Mouse (Mus musculus) neural tube, embryonic 13.5 days (tissue): ENCODE data around the gene Tmem258. TPM values are rescaled to one million over a fixed set of nuclear protein-coding genes. Genes with fewer than 3 reads are reported as not detected.
A peak's percentile ranks its signal among the peaks of the same experiment; 100 is the strongest.

ENCODE experiments used
- ATAC-seq: fragments of 200-750 bp; cut with Nextera tagmentation; 2 replicates; pipeline ENCODE4 v1.8.0; 2017; ENCODE audit warnings: low read depth, mild to moderate bottlenecking, moderate TSS enrichment, moderate library complexity
- H3K27ac ChIP-seq: fragments of 300-500 bp; sonication (generic); replicated peaks from 2 replicates; pipeline ENCODE4 v1.5.1; 2015; ENCODE audit warnings: moderate library complexity, mild to moderate bottlenecking, inconsistent platforms
- H3K27me3 ChIP-seq: fragments of 300-500 bp; sonication (generic); 2 replicates; pipeline ENCODE4 v1.6.1; 2015; ENCODE audit warnings: mild to moderate bottlenecking, inconsistent platforms
- H3K36me3 ChIP-seq: fragments of 300-500 bp; sonication (generic); 2 replicates; pipeline ENCODE4 v1.6.1; 2015; ENCODE audit warnings: mild to moderate bottlenecking, inconsistent platforms
- H3K4me1 ChIP-seq: fragments of 300-500 bp; sonication (generic); replicated peaks from 2 replicates; pipeline ENCODE4 v1.6.1; 2015; ENCODE audit warnings: inconsistent platforms
- H3K4me2 ChIP-seq: fragments of 300-500 bp; sonication (generic); 2 replicates; pipeline ENCODE4 v1.6.1; 2015; ENCODE audit warnings: inconsistent platforms, mild to moderate bottlenecking, moderate library complexity
- H3K4me3 ChIP-seq: fragments of 300-500 bp; sonication (generic); 2 replicates; pipeline ENCODE4 v1.5.1; 2015; ENCODE audit warnings: mild to moderate bottlenecking, inconsistent platforms
- H3K9ac ChIP-seq: fragments of 300-500 bp; sonication (generic); 2 replicates; pipeline ENCODE4 v1.6.1; 2015; ENCODE audit warnings: moderate library complexity, mild to moderate bottlenecking, inconsistent platforms
- H3K9me3 ChIP-seq: fragments of 300-500 bp; sonication (generic); 2 replicates; pipeline ENCODE4 v1.6.1; 2016; ENCODE audit warnings: inconsistent platforms
- WGBS: fragments of 180-500 bp; shearing (Covaris S2); methylation state at CpG from one replicate; pipeline ENCODE4 v1.1.7; 2015; 5-methylcytosine and 5-hydroxymethylcytosine counted together
- polyA plus RNA-seq: library from polyadenylated mRNA; unstranded; fragments of >200 nt; fragmentation: Nextera tagmentation; extraction: Ambion mirVana; gene quantifications from 2 replicates; pipeline ENCODE4 v1.2.1, GENCODE M21; 2015

The Tmem258 gene
- polyA plus RNA-seq, 1 experiment from 2014 or later = 404 TPM

- Histone ChIP-seq H3K9ac (no peak overlapping the region), H3K36me3 (no peaks in the 10 kb centered on the region)
- WGBS = 9% methylated on average over 7 of the region's 7 CpGs
Observed at GRCm38 (mm10) chr19:10231016-10231415, 27.2 kb downstream of the Tmem258 start.

GRCm38 (mm10) chr19:10231871-10232270, 28.1 kb downstream of the Tmem258 start:
- Histone ChIP-seq H3K9me3 (no peaks in the 10 kb centered on the region), H3K27me3 (peaks cover 11% of the 10 kb centered on the region; the same call in 1 of the 2 replicates), H3K4me2 (no peak overlapping the region), H3K4me3 (no peak overlapping the region), H3K36me3 (no peaks in the 10 kb centered on the region), H3K4me1 (0 out of 2 replicates have a peak, but pooled peaks cover 12% of the 10 kb centered on the region), H3K27ac (no peak overlapping the region), H3K9ac (no peak overlapping the region)
- no peak for ATAC-seq
- WGBS = 15% methylated on average over 5 of the region's 5 CpGs

More at GRCm38 (mm10) chr19:10231016-10231415, 27.2 kb downstream of the Tmem258 start:
- H3K27me3 ChIP-seq = peaks cover 11% of the 10 kb centered on the region; the same call in 1 of the 2 replicates
- H3K9me3 ChIP-seq = no peaks in the 10 kb centered on the region
- no peak overlapping the region for H3K4me3 ChIP-seq
- no peak overlapping the region for H3K27ac ChIP-seq
- ATAC-seq = no peak
- H3K4me1 ChIP-seq = 0 out of 2 replicates have a peak, but pooled peaks cover 12% of the 10 kb centered on the region
- no peak overlapping the region for H3K4me2 ChIP-seq

DNA sequence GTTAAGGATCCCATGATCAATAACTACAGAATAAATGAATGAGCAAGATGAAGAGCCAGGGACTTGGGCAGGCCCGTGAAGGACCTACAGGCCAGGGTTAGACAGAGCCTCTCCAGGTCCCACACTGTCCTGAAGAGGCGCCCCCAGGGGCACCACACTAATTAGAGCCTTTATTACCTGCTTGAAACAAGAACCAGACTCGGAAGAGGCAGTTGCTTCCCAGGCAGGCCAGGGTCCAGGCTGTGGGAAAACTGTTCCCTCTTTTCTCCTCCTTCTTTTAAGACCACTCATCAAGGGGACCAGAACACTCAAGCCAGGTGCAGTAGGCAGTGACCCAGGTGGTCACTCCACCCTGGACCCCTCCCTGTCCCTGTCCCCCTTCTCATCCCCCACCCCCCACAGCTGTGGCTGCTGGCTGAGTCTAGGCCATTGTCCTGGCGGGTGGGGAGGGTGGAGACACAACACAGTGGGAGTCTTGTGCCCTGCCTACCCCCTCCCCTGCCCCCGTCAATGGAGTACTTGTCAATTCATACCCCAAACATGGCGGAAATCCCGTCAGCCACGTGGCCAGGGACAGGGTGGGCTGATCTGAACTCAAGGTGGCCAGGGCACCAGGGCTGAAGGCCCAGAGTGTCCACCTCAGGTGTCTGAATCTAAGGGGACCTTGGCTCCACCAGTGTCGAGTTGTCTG, 28.7 kb downstream of the Tmem258 start:
- 24% methylated on average over 9 of the region's 9 CpGs for WGBS
- no peak for ATAC-seq
- Histone ChIP-seq H3K9ac (no peak overlapping the region), H3K4me3 (no peak overlapping the region), H3K36me3 (no peaks in the 10 kb centered on the region), H3K27ac (no peak overlapping the region), H3K4me1 (0 out of 2 replicates have a peak, but pooled peaks cover 12% of the 10 kb centered on the region), H3K27me3 (peaks cover 11% of the 10 kb centered on the region; the same call in 1 of the 2 replicates), H3K9me3 (no peaks in the 10 kb centered on the region), H3K4me2 (no peak overlapping the region)

DNA sequence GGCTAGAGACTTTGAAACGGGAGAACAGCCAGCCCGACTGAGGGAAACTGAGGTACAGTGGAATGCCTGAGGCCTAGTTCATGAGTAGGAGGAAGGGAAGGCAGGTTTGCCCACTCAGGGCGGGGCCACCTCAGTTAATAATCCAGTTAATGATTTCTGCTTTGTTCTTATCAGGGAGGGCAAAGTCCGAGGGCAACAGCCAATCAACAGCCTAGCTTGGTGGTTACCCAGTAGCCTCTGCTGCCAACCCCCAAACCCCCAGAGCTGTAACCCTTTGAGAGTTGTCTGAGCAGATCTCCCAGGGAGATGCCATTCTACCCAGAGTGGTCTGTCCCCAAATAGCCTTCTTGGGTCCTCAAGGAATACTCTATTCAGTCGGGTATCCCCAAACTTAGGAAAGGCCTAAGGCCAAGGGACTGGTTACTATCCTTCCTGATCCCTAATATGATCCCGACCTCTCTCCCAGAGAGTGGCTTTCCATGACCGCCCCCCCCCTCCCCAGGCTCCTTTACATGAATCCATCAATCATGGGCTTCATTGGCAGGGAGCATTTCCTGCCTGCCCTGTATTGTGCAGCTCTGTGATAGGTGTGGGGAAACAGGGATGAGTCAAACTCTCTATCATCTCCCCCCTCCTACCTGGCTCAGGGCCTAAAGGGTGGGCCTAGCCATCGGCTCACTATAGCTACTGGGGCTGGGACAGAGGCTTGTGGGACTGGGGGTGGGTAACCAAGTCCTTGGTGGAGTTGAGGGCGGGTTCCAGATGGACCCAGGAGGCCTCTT, 32.2 kb downstream of the Tmem258 start:
- Histone ChIP-seq H3K4me2 (no peak overlapping the region), H3K9ac (no peak overlapping the region), H3K4me3 (no peak overlapping the region), H3K27ac (no peak overlapping the region), H3K36me3 (no peaks in the 10 kb centered on the region), H3K9me3 (no peaks in the 10 kb centered on the region), H3K27me3 (peaks cover 38% of the 10 kb centered on the region), H3K4me1 (0 out of 2 replicates have a peak, but pooled peaks cover 21% of the 10 kb centered on the region)
- WGBS = 86% methylated on average over 9 of the region's 9 CpGs
- no peak for ATAC-seq

DNA sequence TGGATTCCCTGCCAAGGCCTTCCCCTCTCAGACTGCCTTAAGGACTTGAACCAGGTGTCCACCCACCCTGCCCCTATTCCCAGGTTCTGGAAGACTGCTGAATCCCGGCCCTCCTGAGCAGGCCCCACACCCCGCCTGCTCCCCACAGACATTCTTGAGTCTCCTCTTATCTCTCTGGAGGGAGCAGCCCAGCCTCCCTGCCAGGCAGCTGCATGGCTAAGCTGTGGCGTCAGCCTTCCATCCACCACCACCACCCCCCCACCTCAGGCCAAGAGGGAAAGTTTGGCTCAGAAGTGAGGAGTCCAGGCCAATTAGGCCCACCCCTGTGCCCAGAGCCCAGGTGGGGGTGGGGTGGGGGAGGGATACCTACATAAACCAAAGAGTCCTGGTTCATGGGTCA, 34.7 kb downstream of the Tmem258 start:
- Histone ChIP-seq H3K4me2 (no peak overlapping the region), H3K36me3 (no peaks in the 10 kb centered on the region), H3K4me3 (no peak overlapping the region), H3K4me1 (peaks cover 16% of the 10 kb centered on the region), H3K27me3 (peaks cover 36% of the 10 kb centered on the region), H3K9me3 (no peaks in the 10 kb centered on the region), H3K27ac (no peak overlapping the region), H3K9ac (no peak overlapping the region)
- WGBS = 91% methylated on average over 3 of the region's 3 CpGs
- ATAC-seq = no peak

DNA sequence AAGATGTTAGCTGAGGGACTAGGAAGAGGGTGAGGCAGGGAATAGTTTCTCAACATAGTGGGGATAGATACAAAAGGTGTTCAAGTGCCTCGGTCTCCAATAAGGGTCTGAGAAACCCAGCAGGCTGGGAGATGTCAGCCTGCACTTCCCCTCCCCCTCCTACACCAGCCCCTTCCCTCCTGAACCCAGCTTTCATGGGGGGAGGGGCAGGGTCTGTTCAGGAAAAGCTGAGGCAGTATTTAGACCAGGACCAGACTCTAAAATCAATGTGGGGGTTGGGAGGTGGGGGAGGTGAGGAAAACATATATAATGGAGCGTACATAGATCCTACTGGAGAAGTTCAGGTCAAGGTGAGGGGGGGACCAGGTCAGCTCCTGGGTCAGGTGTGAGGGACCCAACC, 35.6 kb downstream of the Tmem258 start:
- no peak for ATAC-seq
- H3K4me3 ChIP-seq = no peak overlapping the region
- no peak overlapping the region for H3K27ac ChIP-seq
- no peak overlapping the region for H3K4me2 ChIP-seq
- no peaks in the 10 kb centered on the region for H3K9me3 ChIP-seq
- peaks cover 36% of the 10 kb centered on the region for H3K27me3 ChIP-seq
- no peaks in the 10 kb centered on the region for H3K36me3 ChIP-seq
- H3K4me1 ChIP-seq = peaks cover 16% of the 10 kb centered on the region
- 48% methylated on average over 2 of the region's 2 CpGs for WGBS
- H3K9ac ChIP-seq = no peak overlapping the region

GRCm38 (mm10) chr19:10239975-10240653, 36.3 kb downstream of the Tmem258 start:
- H3K9ac ChIP-seq = peak overlapping the region; percentile 68
- no peaks in the 10 kb centered on the region for H3K9me3 ChIP-seq
- WGBS = 6% methylated on average over 26 of the region's 26 CpGs
- ATAC-seq = no peak
- H3K27me3 ChIP-seq = peaks cover 36% of the 10 kb centered on the region
- H3K4me2 ChIP-seq = peak overlapping the region; percentile 68
- no peak overlapping the region for H3K27ac ChIP-seq
- no peaks in the 10 kb centered on the region for H3K36me3 ChIP-seq
- peak overlapping the region; percentile 44 for H3K4me3 ChIP-seq
- peaks cover 16% of the 10 kb centered on the region for H3K4me1 ChIP-seq

- Histone ChIP-seq H3K27ac (no peak within 1 kb of the TSS), H3K9ac (peak within 1 kb of the TSS; percentile 68), H3K4me2 (peak within 1 kb of the TSS; percentile 68), H3K9me3 (no peaks in the 10 kb centered on the region), H3K4me3 (peak within 1 kb of the TSS; percentile 44), H3K27me3 (peaks cover 36% of the 10 kb centered on the region), H3K4me1 (peaks cover 16% of the 10 kb centered on the region), H3K36me3 (no peaks in the 10 kb centered on the region)
- ATAC-seq = peak; percentile 71
- 9% methylated on average over 43 of the region's 43 CpGs for WGBS
Observed at GRCm38 (mm10) chr19:10240654-10241305, 37.0 kb downstream of the Tmem258 start, which contains the start of gene Myrf. Gene Myrf (minus strand): TSS chr19:10240748.

- ATAC-seq = no peak
- H3K9ac ChIP-seq = no peak overlapping the region
- no peak overlapping the region for H3K4me2 ChIP-seq
- H3K36me3 ChIP-seq = peaks cover 7% of the 10 kb centered on the region; the same call in 1 of the 2 replicates
- no peaks in the 10 kb centered on the region for H3K9me3 ChIP-seq
- H3K4me1 ChIP-seq = peaks cover 23% of the 10 kb centered on the region
- H3K27ac ChIP-seq = no peak overlapping the region
- peaks cover 36% of the 10 kb centered on the region for H3K27me3 ChIP-seq
- no peak overlapping the region for H3K4me3 ChIP-seq
- WGBS = 4% methylated on average over 7 of the region's 8 CpGs
Observed at GRCm38 (mm10) chr19:10242916-10243315, 39.1 kb downstream of the Tmem258 start.

DNA sequence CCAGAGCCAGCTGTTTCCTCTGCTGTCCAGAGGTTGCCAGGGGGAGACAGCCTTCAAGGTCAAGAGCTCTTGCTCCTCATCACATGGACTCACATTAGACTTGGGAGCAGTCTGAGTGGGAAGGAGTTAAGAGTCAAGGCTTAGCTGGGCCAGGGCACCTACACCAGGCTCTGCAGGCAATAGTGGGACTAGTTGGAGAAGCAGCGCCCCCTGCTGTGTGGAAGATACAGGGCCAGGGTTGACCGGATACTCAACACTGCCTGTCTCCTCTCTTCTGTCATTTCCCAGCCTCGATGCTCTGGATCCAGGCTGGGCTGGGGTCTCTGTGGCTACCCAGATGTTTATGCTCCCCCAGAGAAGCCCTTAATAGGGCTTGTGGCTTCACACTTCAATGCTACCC, 40.4 kb downstream of the Tmem258 start:
- H3K9me3 ChIP-seq = no peaks in the 10 kb centered on the region
- peaks cover 25% of the 10 kb centered on the region for H3K27me3 ChIP-seq
- ATAC-seq = no peak
- 34% methylated on average over 3 of the region's 3 CpGs for WGBS
- H3K27ac ChIP-seq = no peak overlapping the region
- H3K9ac ChIP-seq = no peak overlapping the region
- peaks cover 23% of the 10 kb centered on the region for H3K4me1 ChIP-seq
- peaks cover 14% of the 10 kb centered on the region; the same call in 1 of the 2 replicates for H3K36me3 ChIP-seq
- H3K4me2 ChIP-seq = no peak overlapping the region
- H3K4me3 ChIP-seq = no peak overlapping the region

DNA sequence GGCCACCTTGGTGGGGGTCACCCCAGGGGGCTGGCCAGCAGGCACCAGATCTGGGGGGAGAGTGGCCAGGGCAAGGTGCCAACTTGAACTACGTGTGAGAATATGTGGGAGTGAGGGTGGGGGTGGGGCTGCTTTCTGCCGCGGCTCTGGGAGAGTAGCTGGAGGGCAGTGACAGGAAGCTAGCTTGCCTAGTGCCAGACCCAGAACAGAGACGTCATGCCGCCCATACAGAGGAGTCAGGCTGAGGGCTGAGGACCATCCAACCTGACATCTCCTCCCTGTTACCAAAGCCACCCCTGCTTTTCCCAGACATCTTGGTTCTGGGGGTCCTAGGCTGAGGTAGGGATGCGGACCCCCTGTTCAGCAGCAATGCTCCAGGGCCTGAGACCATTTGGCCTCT, 43.4 kb downstream of the Tmem258 start:
- Histone ChIP-seq H3K36me3 (peaks cover 26% of the 10 kb centered on the region), H3K9me3 (no peaks in the 10 kb centered on the region), H3K27ac (no peak overlapping the region), H3K4me3 (no peak overlapping the region), H3K4me1 (peaks cover 13% of the 10 kb centered on the region), H3K4me2 (no peak overlapping the region), H3K9ac (0 out of 2 replicates have a peak overlapping the region, but pooled peaks have one; percentile 8), H3K27me3 (no peaks in the 10 kb centered on the region)
- no peak for ATAC-seq
- WGBS = 41% methylated on average over 6 of the region's 6 CpGs
